ENCODE assay signal across 13 mouse cellular contexts in the genomic region with DNA sequence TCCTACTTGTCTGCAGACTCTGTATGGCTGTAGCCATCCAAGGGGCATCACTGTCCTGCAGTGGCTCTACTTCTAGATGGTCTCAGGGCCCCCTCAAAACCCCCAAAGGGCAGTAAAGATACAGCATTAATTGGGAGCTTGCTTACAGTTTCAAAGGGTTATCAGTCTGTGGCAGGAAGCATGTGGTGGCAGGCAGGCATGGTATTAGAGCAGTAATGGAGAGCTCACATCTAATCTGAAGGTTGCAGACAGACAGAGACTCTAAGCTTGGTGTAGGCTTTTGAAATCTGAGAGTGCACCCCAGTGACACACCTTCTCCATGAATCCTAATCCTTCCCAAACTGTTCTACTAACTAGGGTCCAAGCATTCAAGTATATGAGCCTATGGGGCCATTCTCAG.
"Had no signal": no experiment of that assay in that cellular context is flagged by ENCODE, and none has a peak within 500 bp of the region (broad histone marks: within the 10 kb centered on the region; RNA-seq: fewer than 3 reads in every experiment).

No protein-coding gene starts in this region.

- H3K4me2 ChIP-seq: limb, embryonic 13.5 days; liver, embryonic 15.5 days; lung, embryonic 15.5 days; midbrain, embryonic 13.5 days had no signal

- H3K9ac ChIP-seq: limb, embryonic 13.5 days; liver, embryonic 15.5 days; lung, embryonic 15.5 days; midbrain, embryonic 13.5 days had no signal

- H3K27ac ChIP-seq: limb, embryonic 13.5 days; liver, embryonic 15.5 days; lung, embryonic 15.5 days; midbrain, embryonic 13.5 days had no signal

- H3K4me1 ChIP-seq: limb, embryonic 13.5 days; liver, embryonic 15.5 days; midbrain, embryonic 13.5 days had no signal

- DNase-seq: kidney, adult 8-10 months; kidney, postnatal 25 days; layer of hippocampus, postnatal 36 days; left cerebral cortex, postnatal 4 days; lung, postnatal 14 days; right cerebral cortex, postnatal 14 days; thymus, postnatal 36 days had no signal

- ATAC-seq: inflammation-experienced regulatory T-cells, adult 6 months; intestine, postnatal 0 days; midbrain, embryonic 13.5 days had no signal

- H3K27me3 ChIP-seq: limb, embryonic 13.5 days; liver, embryonic 15.5 days; lung, embryonic 15.5 days; midbrain, embryonic 13.5 days had no signal

- H3K9me3 ChIP-seq: limb, embryonic 13.5 days; liver, embryonic 15.5 days; lung, embryonic 15.5 days; midbrain, embryonic 13.5 days had no signal

- H3K36me3 ChIP-seq: limb, embryonic 13.5 days; liver, embryonic 15.5 days; lung, embryonic 15.5 days; midbrain, embryonic 13.5 days had no signal

- H3K4me3 ChIP-seq: limb, embryonic 13.5 days; liver, embryonic 15.5 days; lung, embryonic 15.5 days; midbrain, embryonic 13.5 days had no signal
